Mouse (Mus musculus): ENCODE measurements around the gene BC034090. TPM values are rescaled to one million over a fixed set of nuclear protein-coding genes. Genes with fewer than 3 reads are reported as not detected.
"Not testable (repeated sequence)": the region's sequence is repeated elsewhere in the genome, so short reads cannot be mapped to it uniquely, and the experiment has no call there.

The BC034090 gene
- polyA plus RNA-seq, 1 experiment from 2014 or later: 0.46 TPM

- no peak for ATAC-seq
- 65% methylated on average over 1 of the region's 1 CpGs for WGBS (ENCODE audit: insufficient replicate concordance)
- H3K4me2 ChIP-seq: no peak overlapping the region
- H3K4me1 ChIP-seq: peaks cover 13% of the 10 kb centered on the region; the same call in 1 of the 2 replicates
- no peak overlapping the region for H3K9ac ChIP-seq
- no peak overlapping the region for H3K27ac ChIP-seq
- peaks cover 18% of the 10 kb centered on the region; the same call in 1 of the 2 replicates for H3K36me3 ChIP-seq
- no peaks in the 10 kb centered on the region for H3K9me3 ChIP-seq (replicated peaks)
- no peak overlapping the region for H3K4me3 ChIP-seq
- no peaks in the 10 kb centered on the region for H3K27me3 ChIP-seq (replicated peaks)
Measured at GRCm38 (mm10) chr1:155174424-155174823, 69.8 kb downstream of the BC034090 start.

GRCm38 (mm10) chr1:155173644-155174016, 70.6 kb downstream of the BC034090 start:
- not testable (repeated sequence) for H3K9ac ChIP-seq; H3K9me3 ChIP-seq (replicated peaks); H3K27ac ChIP-seq; H3K4me2 ChIP-seq; ATAC-seq; H3K4me3 ChIP-seq; H3K27me3 ChIP-seq (replicated peaks)
- peaks cover 16% of the 10 kb centered on the region; the same call in 1 of the 2 replicates for H3K4me1 ChIP-seq
- peaks cover 12% of the 10 kb centered on the region; the same call in 1 of the 2 replicates for H3K36me3 ChIP-seq
- WGBS (ENCODE audit: insufficient replicate concordance): 62% methylated on average over 1 of the region's 1 CpGs

GRCm38 (mm10) chr1:155172895-155173643, 71.2 kb downstream of the BC034090 start:
- Histone ChIP-seq H3K27ac (no peak overlapping the region), H3K27me3 (replicated peaks) (no peaks in the 10 kb centered on the region), H3K9ac (no peak overlapping the region), H3K4me1 (peaks cover 16% of the 10 kb centered on the region; the same call in 1 of the 2 replicates), H3K36me3 (peaks cover 10% of the 10 kb centered on the region; the same call in 1 of the 2 replicates), H3K4me3 (no peak overlapping the region), H3K4me2 (no peak overlapping the region), H3K9me3 (replicated peaks) (no peaks in the 10 kb centered on the region)
- ATAC-seq: no peak
- WGBS (ENCODE audit: insufficient replicate concordance): 76% methylated on average over 3 of the region's 3 CpGs

GRCm38 (mm10) chr1:155169935-155170334, 74.3 kb downstream of the BC034090 start:
- no peak for ATAC-seq
- H3K27ac ChIP-seq: no peak overlapping the region

GRCm38 (mm10) chr1:155167453-155167852, 76.8 kb downstream of the BC034090 start:
- H3K9me3 ChIP-seq (replicated peaks): no peaks in the 10 kb centered on the region
- no peak overlapping the region for H3K27ac ChIP-seq
- no peak overlapping the region for H3K4me2 ChIP-seq
- peaks cover 34% of the 10 kb centered on the region for H3K4me1 ChIP-seq
- no peak overlapping the region for H3K4me3 ChIP-seq
- no peak for ATAC-seq
- no peaks in the 10 kb centered on the region for H3K36me3 ChIP-seq
- 79% methylated on average over 3 of the region's 3 CpGs for WGBS (ENCODE audit: insufficient replicate concordance)
- no peak overlapping the region for H3K9ac ChIP-seq
- no peaks in the 10 kb centered on the region for H3K27me3 ChIP-seq (replicated peaks)

More at GRCm38 (mm10) chr1:155169935-155170334, 74.3 kb downstream of the BC034090 start:
- H3K9ac ChIP-seq: no peak overlapping the region
- H3K4me3 ChIP-seq: no peak overlapping the region
- H3K4me2 ChIP-seq: no peak overlapping the region
- no peaks in the 10 kb centered on the region for H3K9me3 ChIP-seq (replicated peaks)
- H3K4me1 ChIP-seq: peaks cover 18% of the 10 kb centered on the region; the same call in 1 of the 2 replicates
- no peaks in the 10 kb centered on the region for H3K36me3 ChIP-seq
- H3K27me3 ChIP-seq (replicated peaks): no peaks in the 10 kb centered on the region

Other genes starting within 250 kb of the BC034090 start
- 6.1 and 6.9 TPM in 2 replicates for gene Ier5, start 144.8 kb downstream of the BC034090 start, polyA plus RNA-seq (2016; fragmentation: Nextera tagmentation; extraction: Ambion mirVana)
- gene Mr1, start 97.6 kb downstream of the BC034090 start, polyA plus RNA-seq (2016; fragmentation: Nextera tagmentation; extraction: Ambion mirVana): 0.49 and 0.62 TPM in 2 replicates
- 21.8 and 24.0 TPM in 2 replicates for gene Stx6, start 85.7 kb downstream of the BC034090 start, polyA plus RNA-seq (2016; fragmentation: Nextera tagmentation; extraction: Ambion mirVana)
- 6.7 and 6.9 TPM in 2 replicates for gene Xpr1, start 173.0 kb upstream of the BC034090 start, polyA plus RNA-seq (2016; fragmentation: Nextera tagmentation; extraction: Ambion mirVana)

Measured in liver, embryonic 12.5 days (tissue).